Mouse (Mus musculus) MN1 (cell line): Measurements from ENCODE around the gene Cst9.
A peak's percentile ranks its signal among the peaks of the same experiment; 100 is the strongest.

Experiments
- DNase-seq: peaks from one replicate; pipeline ENCODE4 v3.0.0-alpha.2; 2016; ENCODE audit warnings: low spot score

The Cst9 gene

GRCm38 (mm10) chr2:148834912-148835311, at the start of gene Cst9:
Cst9 (plus strand) TSS chr2:148835147.
- DNase-seq = no peak

- DNase-seq = no peak
Observed at GRCm38 (mm10) chr2:148789142-148789541, 45.8 kb upstream of the Cst9 start, which contains the start of gene Cst12. Cst12 (plus strand) TSS chr2:148789361.

GRCm38 (mm10) chr2:148798485-148798884, 36.5 kb upstream of the Cst9 start, which contains the start of gene Cst8:
Cst8 (plus strand) TSS chr2:148798785.
- DNase-seq = no peak

GRCm38 (mm10) chr2:148801491-148801921, 33.4 kb upstream of the Cst9 start:
- DNase-seq = no peak

- no peak for DNase-seq
Observed at GRCm38 (mm10) chr2:148806696-148807095, 28.3 kb upstream of the Cst9 start.

- DNase-seq = no peak
Observed at GRCm38 (mm10) chr2:148819909-148820308, 15.0 kb upstream of the Cst9 start, which contains the start of gene Cst13. Cst13 (plus strand) TSS chr2:148820081.

GRCm38 (mm10) chr2:148825986-148826385, 9.0 kb upstream of the Cst9 start:
- no peak for DNase-seq

- no peak for DNase-seq
Observed at GRCm38 (mm10) chr2:148838075-148838777, 3.3 kb downstream of the Cst9 start.

- no peak for DNase-seq
Observed at GRCm38 (mm10) chr2:148839224-148839623, 4.3 kb downstream of the Cst9 start.

GRCm38 (mm10) chr2:148851116-148851906, 16.4 kb downstream of the Cst9 start:
- DNase-seq = peak; percentile 79

- no peak for DNase-seq
Observed at GRCm38 (mm10) chr2:148856630-148857400, 21.9 kb downstream of the Cst9 start.

- peak; percentile 13 for DNase-seq
Observed at GRCm38 (mm10) chr2:148857506-148857905, 22.6 kb downstream of the Cst9 start.

GRCm38 (mm10) chr2:148860993-148861392, 26.0 kb downstream of the Cst9 start:
- no peak for DNase-seq

- no peak for DNase-seq
Observed at GRCm38 (mm10) chr2:148861693-148862092, 26.7 kb downstream of the Cst9 start.

- no peak for DNase-seq
Observed at GRCm38 (mm10) chr2:148864966-148865365, 30.0 kb downstream of the Cst9 start, which contains the start of gene 9230104L09Rik. 9230104L09Rik (minus strand) TSS chr2:148865038.

- DNase-seq = no peak
Observed at GRCm38 (mm10) chr2:148868959-148869358, 34.0 kb downstream of the Cst9 start.

GRCm38 (mm10) chr2:148870526-148870925, 35.6 kb downstream of the Cst9 start:
- no peak for DNase-seq

GRCm38 (mm10) chr2:148872860-148873259, 37.9 kb downstream of the Cst9 start:
- DNase-seq = no peak

- DNase-seq = no peak
Observed at GRCm38 (mm10) chr2:148874224-148874616, 39.3 kb downstream of the Cst9 start.

- DNase-seq = peak; percentile 59
Observed at GRCm38 (mm10) chr2:148874617-148875334, 39.8 kb downstream of the Cst9 start.

GRCm38 (mm10) chr2:148875335-148875811, 40.4 kb downstream of the Cst9 start, which contains the start of gene Cst3:
Cst3 (minus strand) TSS chr2:148875692.
- peak; percentile 90 for DNase-seq
